Mouse (Mus musculus) layer of hippocampus, adult 18-20 months (tissue): ENCODE data around the gene Tapbp. TPM values are rescaled to one million over a fixed set of nuclear protein-coding genes. Genes with fewer than 3 reads are reported as not detected.
"Not testable (repeated sequence)": the region's sequence is repeated elsewhere in the genome, so short reads cannot be mapped to it uniquely, and the experiment has no call there.

Experiments
- DNase-seq, 2 experiments: peaks; one replicate each; pipeline ENCODE4 v3.0.0; 2022; ENCODE audit warnings: low spot score in 2 of 2
- long read RNA-seq: library from polyadenylated mRNA; stranded (forward); transcript quantifications from one replicate; pipeline ENCODE4 v2.0.0, GENCODE M21; 2021
- total RNA-seq, 2 experiments: library from RNA; stranded (reverse); gene quantifications; 2 replicates each; pipeline ENCODE4 v1.2.3; 2021

The Tapbp gene
- total RNA-seq: 10 to 100 TPM; 38.3 to 38.5 TPM
- long read RNA-seq, transcript Tapbp-201 (8 exons, 2,898 nt): major isoform, 34 of 78 reads
- long read RNA-seq, transcript Tapbp-206 (8 exons, 2,589 nt): minor isoform, 25 of 78 reads
- long read RNA-seq, partial matches to known transcripts: 9 of 78 reads
- long read RNA-seq, other reads (novel, unspliced or antisense): 10 of 78 reads

- DNase-seq: peak; percentile 96 to 98
Observed at GRCm38 (mm10) chr17:33915671-33916250, at the start of gene Tapbp, which contains the start of gene Zbtb22. Gene Tapbp (plus strand): TSS chr17:33915899. Gene Zbtb22 (plus strand): TSS chr17:33915904.

DNA sequence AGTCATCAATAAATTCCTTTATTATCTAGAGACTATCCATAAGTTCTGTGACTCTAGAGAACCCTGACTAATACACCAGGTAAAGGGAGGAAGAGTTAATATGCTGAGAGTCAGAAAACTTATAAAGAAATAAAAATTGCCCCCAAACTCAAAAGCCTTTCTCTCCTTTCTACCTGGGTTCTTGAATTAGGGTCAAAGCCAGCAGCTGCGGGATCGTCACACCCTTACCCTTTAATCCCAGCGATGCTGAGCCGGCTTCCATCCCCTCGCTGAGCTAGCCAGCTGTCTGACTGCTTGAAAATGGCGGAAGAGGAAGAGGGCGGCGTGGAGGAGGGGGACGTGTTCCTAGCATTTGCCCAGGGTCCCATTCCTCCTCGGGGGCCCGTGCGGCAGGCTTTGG is 42.2 kb upstream of the Tapbp start, which contains the start of gene Gm7029:
Gm7029 (plus strand) TSS at position 301 of the 400 bp plus-strand sequence.
- DNase-seq: not testable (repeated sequence)

DNA sequence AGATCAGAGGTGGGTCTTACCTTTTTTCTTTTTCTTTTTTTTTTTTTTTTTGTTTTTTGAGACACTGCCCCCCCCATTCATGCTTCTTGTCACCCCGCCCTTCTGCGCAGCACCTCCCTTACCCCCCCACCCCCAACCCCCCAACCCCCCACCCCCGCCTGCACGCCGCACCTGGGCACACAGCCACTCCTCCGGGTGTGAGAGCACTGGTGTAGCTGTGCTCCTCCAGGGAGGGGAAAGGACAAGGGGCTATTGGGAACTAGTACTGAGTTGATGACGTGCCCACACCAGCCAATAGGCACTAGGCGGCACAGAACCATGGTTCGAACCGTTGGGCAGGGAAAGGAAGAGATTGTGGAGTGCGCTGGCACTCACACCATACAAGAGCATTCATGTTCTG is 41.3 kb upstream of the Tapbp start:
- DNase-seq: no peak

DNA sequence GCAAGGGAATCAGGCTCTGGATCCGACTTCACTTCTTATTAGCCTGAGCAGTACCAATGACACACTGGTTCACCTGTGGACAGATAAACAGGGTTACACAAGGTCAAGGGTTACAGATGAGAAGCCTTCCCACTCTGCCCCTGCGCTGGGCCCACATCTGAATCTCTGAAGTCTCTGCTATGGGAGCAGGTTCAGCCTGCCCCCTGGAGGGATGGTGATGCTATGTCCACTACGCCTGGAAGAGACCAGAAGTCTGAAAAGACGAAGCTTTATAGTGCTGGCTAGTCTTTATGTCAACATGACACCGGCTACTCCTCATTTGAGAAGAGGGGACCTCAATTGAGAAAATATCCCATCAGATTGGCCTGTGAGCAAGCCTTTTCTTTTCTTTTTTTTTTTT is 39.9 kb upstream of the Tapbp start:
- DNase-seq: not testable (repeated sequence)

GRCm38 (mm10) chr17:33884320-33884719 is 31.4 kb upstream of the Tapbp start:
- DNase-seq: not testable (repeated sequence)

- not testable (repeated sequence) for DNase-seq
Observed at GRCm38 (mm10) chr17:33887802-33888201, 27.9 kb upstream of the Tapbp start.

DNA sequence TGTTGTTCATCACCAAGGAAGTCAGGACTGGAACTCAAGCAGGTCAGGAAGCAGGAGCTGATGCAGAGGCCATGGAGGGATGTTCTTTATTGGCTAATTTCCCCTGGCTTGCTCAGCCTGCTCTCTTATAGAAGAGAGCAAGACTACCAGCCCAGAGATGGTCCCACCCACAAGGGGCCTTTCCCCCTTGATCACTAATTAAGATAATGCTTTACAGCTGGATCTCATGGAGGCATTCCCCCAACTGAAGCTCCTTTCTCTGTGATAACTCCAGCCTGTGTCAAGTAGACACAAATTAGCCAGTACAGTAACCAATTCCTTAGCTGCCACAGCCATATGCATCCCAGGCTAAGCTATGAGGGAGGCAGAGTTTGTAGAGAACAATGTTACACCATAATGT is 27.5 kb upstream of the Tapbp start:
- DNase-seq: not testable (repeated sequence)

GRCm38 (mm10) chr17:33889941-33890532 is 25.7 kb upstream of the Tapbp start:
- not testable (repeated sequence) for DNase-seq

DNA sequence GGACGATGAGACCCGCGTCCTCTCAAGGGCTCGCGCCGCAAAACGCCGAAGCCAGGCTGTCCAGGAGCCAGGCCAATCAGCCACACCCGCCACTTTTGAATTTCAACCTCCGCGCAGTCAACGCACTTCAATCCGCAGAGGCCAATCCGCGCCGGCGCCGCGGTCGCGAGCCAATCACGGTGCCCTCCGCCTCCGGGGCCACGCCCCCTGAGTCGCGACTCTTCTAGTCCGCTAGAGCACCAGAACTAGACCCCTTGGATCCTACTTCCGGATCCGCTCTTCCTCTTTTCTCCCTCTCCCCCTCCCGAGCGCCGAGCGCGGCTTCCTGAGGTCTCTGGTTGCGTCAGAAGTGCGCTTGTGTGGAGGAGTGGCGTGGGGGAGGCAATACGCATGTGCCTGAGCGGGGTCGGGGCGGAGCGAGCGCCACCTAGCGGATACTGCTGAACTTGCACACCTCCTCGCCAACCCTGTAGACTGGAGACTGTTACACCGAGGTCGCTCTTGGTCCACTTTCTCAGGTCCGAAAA is 25.1 kb upstream of the Tapbp start, which contains the start of gene Kifc1:
Kifc1 (minus strand) TSS at position 129 of the 527 bp plus-strand sequence.
- peak; percentile 99 to 100 for DNase-seq

DNA sequence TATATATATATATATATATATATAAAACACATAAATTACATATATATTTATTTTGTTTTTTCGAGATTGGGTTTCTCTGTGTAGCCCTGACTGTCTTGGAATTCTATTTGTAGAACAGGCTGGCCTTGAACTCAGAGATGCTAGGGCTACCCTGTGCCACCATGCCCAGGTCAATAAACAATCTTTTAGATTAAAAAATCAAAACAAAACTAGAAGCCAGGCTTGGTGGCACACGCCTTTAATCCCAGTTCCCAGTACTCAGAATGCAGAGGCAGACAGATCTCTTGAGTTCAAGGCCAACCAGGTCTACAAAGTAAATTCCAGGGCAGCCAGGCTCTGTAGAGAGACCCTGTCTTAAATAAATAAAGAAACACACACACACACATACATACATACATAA is 24.3 kb upstream of the Tapbp start:
- no peak for DNase-seq

GRCm38 (mm10) chr17:33891892-33892291 is 23.8 kb upstream of the Tapbp start:
- not testable (repeated sequence) for DNase-seq

- no peak for DNase-seq
Observed at GRCm38 (mm10) chr17:33892429-33892828, 23.3 kb upstream of the Tapbp start.

GRCm38 (mm10) chr17:33893011-33893410 is 22.7 kb upstream of the Tapbp start:
- not testable (repeated sequence) for DNase-seq

DNA sequence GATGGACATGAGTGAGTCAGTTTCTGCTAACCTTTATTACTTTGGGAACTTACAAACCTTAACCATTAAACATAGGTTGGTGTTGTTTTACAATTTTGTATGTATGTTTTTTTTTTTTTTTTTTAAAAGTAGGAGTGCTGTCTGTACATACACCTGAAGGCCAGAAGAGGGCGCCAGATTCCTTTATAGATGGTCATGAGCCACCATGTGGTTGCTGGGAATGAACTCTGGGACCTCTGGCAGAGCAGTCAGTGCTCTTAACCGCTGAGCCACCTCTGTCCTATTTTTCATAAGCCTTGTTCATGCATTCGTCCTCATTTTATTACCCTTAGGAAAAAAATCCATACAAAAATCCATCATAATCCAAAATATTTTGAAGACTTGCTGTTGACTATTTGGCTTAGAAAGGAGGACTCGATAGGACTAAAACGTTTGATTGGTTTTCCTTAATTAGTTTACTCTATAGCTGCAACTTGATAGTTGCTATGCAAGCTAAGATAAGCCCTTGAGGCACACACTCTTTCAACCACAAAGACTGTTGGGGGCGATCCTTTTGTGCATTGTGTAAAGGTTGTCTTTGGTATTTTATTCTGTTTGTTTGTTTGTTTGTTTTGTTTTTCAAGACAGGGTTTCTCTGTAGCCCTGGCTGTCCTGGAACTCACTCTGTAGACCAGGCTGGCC is 18.4 kb upstream of the Tapbp start:
- no peak for DNase-seq

GRCm38 (mm10) chr17:33898193-33898592 is 17.5 kb upstream of the Tapbp start:
- DNase-seq: not testable (repeated sequence)

GRCm38 (mm10) chr17:33899642-33900041 is 16.1 kb upstream of the Tapbp start:
- DNase-seq: no peak

DNA sequence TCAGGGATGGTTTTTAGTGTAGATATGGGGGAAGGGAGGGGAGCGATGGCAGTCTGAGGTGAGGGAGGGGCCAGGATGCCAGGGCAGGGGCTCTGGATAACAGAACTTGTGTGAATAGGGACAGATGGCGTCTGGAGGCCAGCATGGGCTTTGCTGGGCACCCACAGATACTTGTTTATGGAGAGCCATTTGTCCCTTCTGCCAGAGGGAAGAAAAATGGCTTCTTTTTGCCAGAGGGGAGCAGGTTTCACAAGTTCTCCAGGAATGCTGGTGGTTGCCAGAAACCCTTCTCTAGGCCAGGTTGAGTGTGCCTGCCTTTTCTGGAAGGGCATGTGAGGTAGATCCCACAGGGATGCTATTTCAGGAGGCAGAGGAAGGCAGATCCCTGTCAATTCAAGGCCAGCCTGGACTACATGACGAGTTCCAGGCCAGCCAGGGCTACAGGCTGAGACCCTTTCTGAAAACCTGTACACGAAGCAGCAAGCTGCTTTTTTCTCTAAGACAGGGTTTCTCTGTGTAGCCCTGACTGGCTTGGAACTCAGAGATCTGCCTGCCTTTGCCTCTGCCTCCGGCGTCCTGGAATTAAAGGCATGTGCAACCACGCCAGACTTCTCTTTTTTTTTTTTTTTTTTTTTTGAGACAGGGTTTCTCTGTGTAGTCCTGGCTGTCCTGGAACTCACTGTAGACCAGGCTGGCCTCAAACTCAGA is 15.3 kb upstream of the Tapbp start:
- DNase-seq: no peak

- no peak for DNase-seq
Observed at GRCm38 (mm10) chr17:33900989-33901314, 14.7 kb upstream of the Tapbp start.

DNA sequence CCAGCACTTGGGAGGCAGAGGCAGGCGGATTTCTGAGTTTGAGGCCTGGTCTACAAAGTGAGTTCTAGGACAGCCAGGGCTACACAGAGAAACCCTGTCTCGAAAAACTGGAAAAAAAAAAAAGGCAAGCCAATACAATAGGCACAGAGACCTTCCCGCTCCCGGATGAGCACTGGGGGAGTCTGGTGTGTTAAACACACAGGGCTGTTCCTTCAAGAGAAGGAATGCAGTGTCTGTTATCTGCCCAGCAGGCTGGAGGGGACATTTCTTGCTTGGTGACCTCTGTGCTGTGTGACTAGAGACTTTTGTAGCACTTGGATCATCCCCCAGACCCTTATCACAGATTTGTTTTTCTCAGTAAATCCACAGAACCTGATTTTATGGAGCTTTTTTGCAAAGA is 14.0 kb upstream of the Tapbp start:
- DNase-seq: no peak

GRCm38 (mm10) chr17:33902079-33902478 is 13.6 kb upstream of the Tapbp start:
- no peak for DNase-seq

DNA sequence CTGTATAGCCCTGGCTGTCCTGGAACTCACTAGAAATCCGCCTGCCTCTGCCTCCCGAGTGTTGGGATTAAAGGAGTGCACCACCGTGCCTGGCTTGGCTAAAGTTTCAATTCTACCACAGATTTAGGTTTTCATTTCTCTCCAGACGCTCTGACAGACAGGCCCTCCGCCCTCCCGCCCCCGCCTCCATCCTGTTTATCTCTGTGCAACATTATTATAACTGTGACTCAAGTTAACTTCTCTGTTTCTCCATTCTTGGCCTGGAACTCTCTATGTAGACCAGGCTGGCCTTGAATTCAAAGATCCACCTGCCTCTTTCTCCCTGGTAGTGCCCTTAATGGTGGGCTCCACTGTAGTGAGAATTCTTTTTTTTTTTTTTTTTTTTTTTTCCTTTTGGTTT is 13.2 kb upstream of the Tapbp start:
- no peak for DNase-seq
